Comparison of ENCODE assay signal across 23 mouse cellular contexts in the genomic region with DNA sequence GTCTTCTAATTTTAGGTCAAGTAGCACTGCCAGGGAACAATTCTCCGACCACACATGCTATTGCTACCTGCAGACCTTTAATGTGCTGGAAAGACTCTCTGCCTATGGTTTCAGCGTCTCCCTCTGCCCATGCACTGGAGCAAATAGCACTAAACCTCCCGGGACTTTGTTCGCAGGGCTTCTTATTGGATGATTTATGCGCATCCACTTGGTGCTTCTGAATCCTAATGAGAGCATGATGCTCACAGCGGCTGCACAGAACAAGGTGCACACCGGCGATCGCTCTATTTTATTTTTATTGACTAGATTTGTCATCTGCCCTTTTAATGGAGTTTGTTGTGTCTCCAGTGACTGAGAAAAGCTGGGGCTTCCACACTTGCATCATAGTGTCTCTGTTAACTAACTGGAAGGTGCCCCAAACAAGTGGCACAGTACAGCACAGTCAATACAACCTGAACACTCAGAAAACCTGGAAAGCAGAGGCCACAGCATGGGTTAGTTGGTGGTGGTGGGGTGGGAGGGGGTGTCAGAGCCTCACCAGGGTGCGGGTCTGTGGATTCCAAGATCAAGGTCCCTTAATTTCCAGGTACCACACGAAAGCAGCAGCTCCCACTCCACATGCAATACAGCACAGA.
DNase-seq lines count a peak whose midpoint lies in the region; ATAC-seq lines count a peak whose summit lies in the region.
"Had no signal": no experiment of that assay in that cellular context is flagged by ENCODE, and none has a peak within 500 bp of the region (broad histone marks: within the 10 kb centered on the region; RNA-seq: fewer than 3 reads in every experiment).

No protein-coding gene starts in this region.

- H3K27me3 ChIP-seq in neural tube, embryonic 11.5 days (ENCODE audit: control insufficient read depth, insufficient read depth, low read length), result no peaks in the 10 kb centered on the region
- H3K27me3 ChIP-seq in midbrain, embryonic 11.5 days (ENCODE audit: control insufficient read depth, insufficient read depth, low read length), result no peaks in the 10 kb centered on the region
- H3K27me3 ChIP-seq in neural tube, embryonic 14.5 days (ENCODE audit: control insufficient read depth, insufficient read depth, low read length), result no peaks in the 10 kb centered on the region
- H3K27me3 ChIP-seq: embryonic facial prominence, embryonic 13.5 days; hindbrain, embryonic 15.5 days; limb, embryonic 13.5 days; lung, embryonic 15.5 days had no signal

- ATAC-seq in neural tube, embryonic 11.5 days (ENCODE audit: insufficient read depth, low FRiP score, low TSS enrichment), result peak; percentile 80
- ATAC-seq in midbrain, embryonic 11.5 days (ENCODE audit: low FRiP score), result peak; percentile 90
- peak; percentile 81; the same call in 1 of the 2 replicates for ATAC-seq in neural tube, embryonic 14.5 days (ENCODE audit: low read depth)
- ATAC-seq: activated CD4-positive, CD25-positive, alpha-beta regulatory T cell, adult 4 months; CD4-positive, CD25-positive, alpha-beta regulatory T cell, adult 4 months had no signal

- peak; percentile 26 for DNase-seq in embryo, embryonic 11 days
- no peak for DNase-seq in embryo, embryonic 9.5 days (ENCODE audit: extremely low spot score)
- DNase-seq in neural tube, embryonic 11.5 days (ENCODE audit: low spot score), result peak; percentile 12
- no peak for DNase-seq in neural tube, embryonic 10.5 days (ENCODE audit: extremely low spot score, low spot score)
- peak; percentile 87 for DNase-seq in midbrain, embryonic 11.5 days (ENCODE audit: low spot score, missing footprints)
- no peak for DNase-seq in left cerebral cortex, adult 18-20 months (ENCODE audit: low spot score in 2 of 2)
- DNase-seq in right cerebral cortex, adult 2 months (ENCODE audit: low spot score in 2 of 2), result no peak
- DNase-seq: adrenal gland, postnatal 25 days; cerebellum, adult 11-12 months; gastrocnemius, postnatal 14 days; kidney, adult 11 months; lung, postnatal 4 days; retina, postnatal 1 day; right cerebral cortex, postnatal 4 days had no signal

- no peak overlapping the region for H3K27ac ChIP-seq in neural tube, embryonic 11.5 days (ENCODE audit: low read depth, low read length)
- no peak overlapping the region for H3K27ac ChIP-seq in midbrain, embryonic 11.5 days (ENCODE audit: low read depth, low read length)
- no peak overlapping the region for H3K27ac ChIP-seq in neural tube, embryonic 14.5 days (ENCODE audit: low read depth, low read length)
- H3K27ac ChIP-seq: embryonic facial prominence, embryonic 13.5 days; hindbrain, embryonic 15.5 days; limb, embryonic 13.5 days; liver, embryonic 14.5 days; lung, embryonic 15.5 days; stomach, postnatal 0 days had no signal

- H3K36me3 ChIP-seq in neural tube, embryonic 11.5 days (ENCODE audit: control insufficient read depth, insufficient read depth, low read length), result no peaks in the 10 kb centered on the region
- H3K36me3 ChIP-seq in midbrain, embryonic 11.5 days (ENCODE audit: control insufficient read depth, insufficient read depth, low read length), result no peaks in the 10 kb centered on the region
- H3K36me3 ChIP-seq in neural tube, embryonic 14.5 days (ENCODE audit: control insufficient read depth, insufficient read depth, low read length), result no peaks in the 10 kb centered on the region
- H3K36me3 ChIP-seq: embryonic facial prominence, embryonic 13.5 days; hindbrain, embryonic 15.5 days; limb, embryonic 13.5 days; lung, embryonic 15.5 days had no signal

- no peaks in the 10 kb centered on the region for H3K9me3 ChIP-seq in neural tube, embryonic 11.5 days (ENCODE audit: control insufficient read depth, low read length)
- no peaks in the 10 kb centered on the region for H3K9me3 ChIP-seq in midbrain, embryonic 11.5 days (ENCODE audit: control insufficient read depth, low read length)
- H3K9me3 ChIP-seq in neural tube, embryonic 14.5 days (ENCODE audit: control insufficient read depth, low read length), result no peaks in the 10 kb centered on the region
- H3K9me3 ChIP-seq: embryonic facial prominence, embryonic 13.5 days; hindbrain, embryonic 15.5 days; limb, embryonic 13.5 days; lung, embryonic 15.5 days had no signal

- H3K4me1 ChIP-seq in neural tube, embryonic 11.5 days (ENCODE audit: control insufficient read depth, insufficient read depth, low read length), result no peaks in the 10 kb centered on the region
- H3K4me1 ChIP-seq in midbrain, embryonic 11.5 days (ENCODE audit: control insufficient read depth, insufficient read depth, low read length), result peaks cover 4% of the 10 kb centered on the region
- peaks cover 4% of the 10 kb centered on the region; the same call in 1 of the 2 replicates for H3K4me1 ChIP-seq in neural tube, embryonic 14.5 days (ENCODE audit: control insufficient read depth, insufficient read depth, low read length)
- H3K4me1 ChIP-seq: lung, embryonic 15.5 days had no signal

- WGBS in neural tube, embryonic 11.5 days, result 68% methylated on average over 11 of the region's 11 CpGs
- WGBS in midbrain, embryonic 11.5 days, result 59% methylated on average over 11 of the region's 11 CpGs
- WGBS in neural tube, embryonic 14.5 days, result 37% methylated on average over 11 of the region's 11 CpGs

- no peak overlapping the region for H3K9ac ChIP-seq in neural tube, embryonic 11.5 days (ENCODE audit: low read length)
- H3K9ac ChIP-seq in midbrain, embryonic 11.5 days (ENCODE audit: low read length), result no peak overlapping the region
- no peak overlapping the region for H3K9ac ChIP-seq in neural tube, embryonic 14.5 days (replicated peaks; ENCODE audit: low read depth, low read length)
- H3K9ac ChIP-seq: embryonic facial prominence, embryonic 13.5 days; hindbrain, embryonic 15.5 days; limb, embryonic 13.5 days; liver, embryonic 14.5 days; lung, embryonic 15.5 days had no signal

- H3K4me2 ChIP-seq in neural tube, embryonic 11.5 days (ENCODE audit: low read depth), result no peak overlapping the region
- H3K4me2 ChIP-seq in midbrain, embryonic 11.5 days, result no peak overlapping the region
- H3K4me2 ChIP-seq in neural tube, embryonic 14.5 days (ENCODE audit: low read depth, low read length), result no peak overlapping the region
- H3K4me2 ChIP-seq: embryonic facial prominence, embryonic 13.5 days; hindbrain, embryonic 15.5 days; limb, embryonic 13.5 days; lung, embryonic 15.5 days had no signal

- no peak overlapping the region for H3K4me3 ChIP-seq in neural tube, embryonic 11.5 days (ENCODE audit: low read depth, low read length)
- no peak overlapping the region for H3K4me3 ChIP-seq in midbrain, embryonic 11.5 days (ENCODE audit: low read depth, low read length)
- H3K4me3 ChIP-seq in neural tube, embryonic 14.5 days (ENCODE audit: low read depth, low read length), result no peak overlapping the region
- H3K4me3 ChIP-seq: embryonic facial prominence, embryonic 13.5 days; hindbrain, embryonic 15.5 days; limb, embryonic 13.5 days; lung, embryonic 15.5 days had no signal

Comparison
In these comparisons a context has a peak if more than half of its experiments do, and no peak if none do; other contexts are left out.
1. DNase-seq: peak in embryo, embryonic 11 days (single experiment), neural tube, embryonic 11.5 days (single experiment) and midbrain, embryonic 11.5 days (single experiment); none in embryo, embryonic 9.5 days (single experiment), neural tube, embryonic 10.5 days (single experiment), left cerebral cortex, adult 18-20 months (0 of 2) and right cerebral cortex, adult 2 months (0 of 2).
2. Peak in every context shown above with its lines, with median percentiles within 50 percentile points of each other: ATAC-seq.